Mouse (Mus musculus) lung, adult 2 months (tissue): ENCODE data around the gene Tppp2.

Experiments
- CTCF ChIP-seq: fragments of 200-500 bp; IDR thresholded peaks from 2 replicates; pipeline ENCODE4 v1.5.1; 2011; ENCODE audit warnings: mild to moderate bottlenecking, low read length, control low read depth; ENCODE audit not compliant: insufficient read depth
- POLR2A ChIP-seq: fragments of 200-500 bp; IDR thresholded peaks from 2 replicates; pipeline ENCODE4 v1.6.1; 2011; ENCODE audit warnings: low read depth, mild to moderate bottlenecking, control low read depth, low read length, borderline replicate concordance; ENCODE audit errors: extremely low read depth

- TF ChIP-seq POLR2A (no peak), CTCF (no peak)
These were observed 49.2 kb downstream of the Tppp2 start for GRCm38 (mm10) chr14:51967400-51967799.
